Mouse (Mus musculus) MEL (cell line): ENCODE measurements around the gene Cenpt. TPM values are rescaled to one million over a fixed set of nuclear protein-coding genes. Genes with fewer than 3 reads are reported as not detected.
A peak's percentile ranks its signal among the peaks of the same experiment; 100 is the strongest.

Experiments used
- DNase-seq: peaks from one replicate; pipeline ENCODE4 v3.0.0; 2011; ENCODE audit warnings: low read depth, low spot score
- H3K27ac ChIP-seq: 2 replicates; pipeline ENCODE4 v1.5.1; 2012; ENCODE audit warnings: low read depth, mild to moderate bottlenecking, control low read depth, low read length, moderate library complexity; ENCODE audit not compliant: control insufficient read depth
- H3K27me3 ChIP-seq, 2 experiments: fragments of 150-350 bp in 1 of 2; sonication (generic) in 1 of 2; 2 replicates each; pipeline ENCODE4 v1.6.1; 2012; ENCODE audit warnings: low read length in 2 of 2, mild to moderate bottlenecking in 2 of 2, improper control_type of control experiment in 1 of 2, moderate library complexity in 1 of 2; ENCODE audit not compliant: insufficient read depth in 2 of 2, control insufficient read depth in 1 of 2
- H3K36me3 ChIP-seq, 2 experiments: 2 replicates each; pipeline ENCODE4 v1.6.1; 2012 to 2014; ENCODE audit warnings: low read length in 2 of 2, improper control_type of control experiment in 1 of 2, inconsistent platforms in 1 of 2, mild to moderate bottlenecking in 1 of 2; ENCODE audit not compliant: insufficient read depth in 2 of 2, control insufficient read depth in 1 of 2
- H3K4me1 ChIP-seq, 2 experiments: fragments of 150-350 bp in 1 of 2; sonication (generic) in 1 of 2; 2 replicates each; pipeline ENCODE4 v1.6.1; 2012; ENCODE audit warnings: low read length in 2 of 2, improper control_type of control experiment in 1 of 2, mild to moderate bottlenecking in 1 of 2; ENCODE audit not compliant: insufficient read depth in 2 of 2, control insufficient read depth in 1 of 2
- H3K4me3 ChIP-seq, 2 experiments: fragments of 150-350 bp in 1 of 2; sonication (generic) in 1 of 2; 2 replicates each; pipeline ENCODE4 v1.5.1; 2012; ENCODE audit warnings: low read depth in 2 of 2, low read length in 2 of 2, mild to moderate bottlenecking in 2 of 2, moderate library complexity in 2 of 2, control low read depth in 1 of 2, improper control_type of control experiment in 1 of 2; ENCODE audit not compliant: control insufficient read depth in 1 of 2, insufficient read depth in 1 of 2
- H3K79me2 ChIP-seq: 2 replicates; pipeline ENCODE4 v1.6.1; 2012; ENCODE audit warnings: mild to moderate bottlenecking, low read length, moderate library complexity; ENCODE audit not compliant: control insufficient read depth, poor library complexity, insufficient read depth
- H3K9ac ChIP-seq: 2 replicates; pipeline ENCODE4 v1.6.1; 2012; ENCODE audit warnings: low read depth, mild to moderate bottlenecking, control low read depth, low read length, moderate library complexity; ENCODE audit not compliant: control insufficient read depth, poor library complexity, severe bottlenecking
- H3K9me3 ChIP-seq: fragments of 150-350 bp; sonication (generic); replicated peaks from 2 replicates; pipeline ENCODE4 v1.6.1; 2012; ENCODE audit warnings: mild to moderate bottlenecking, low read length, improper control_type of control experiment, moderate library complexity; ENCODE audit not compliant: insufficient read depth
- BHLHE40 ChIP-seq: IDR thresholded peaks from 2 replicates; pipeline ENCODE4 v1.6.1; 2012; ENCODE audit warnings: low read depth, mild to moderate bottlenecking, inconsistent platforms, low read length, improper control_type of control experiment, borderline replicate concordance
- CHD2 ChIP-seq: IDR thresholded peaks from 2 replicates; pipeline ENCODE4 v1.6.1; 2011; ENCODE audit warnings: low read length, improper control_type of control experiment
- CTCF ChIP-seq, 3 experiments: IDR thresholded peaks in 2 of 3; conservative IDR thresholded peaks in 1 of 3; 2 replicates each; pipeline ENCODE4 v1.5.1; 2011 to 2012; ENCODE audit warnings: low read length in 3 of 3, low read depth in 2 of 3, mild to moderate bottlenecking in 2 of 3, improper control_type of control experiment in 1 of 3, inconsistent platforms in 1 of 3, mixed read lengths in 1 of 3, moderate library complexity in 1 of 3; ENCODE audit not compliant: control insufficient read depth in 1 of 3, insufficient read depth in 1 of 3, poor library complexity in 1 of 3, severe bottlenecking in 1 of 3
- E2F4 ChIP-seq: IDR thresholded peaks from 2 replicates; pipeline ENCODE4 v1.6.1; 2011; ENCODE audit warnings: low read depth, low read length, improper control_type of control experiment, borderline replicate concordance
- ELF1 ChIP-seq: IDR thresholded peaks from 2 replicates; pipeline ENCODE4 v1.6.1; 2014; ENCODE audit warnings: low read depth, mild to moderate bottlenecking, inconsistent platforms, low read length, improper control_type of control experiment, moderate library complexity
- EP300 ChIP-seq, 2 experiments: IDR thresholded peaks; 2 replicates each; pipeline ENCODE4 v1.6.1; 2011; ENCODE audit warnings: improper control_type of control experiment in 2 of 2, low read length in 2 of 2, low read depth in 1 of 2, mild to moderate bottlenecking in 1 of 2
- ETS1 ChIP-seq: IDR thresholded peaks from 2 replicates; pipeline ENCODE4 v1.6.1; 2012; ENCODE audit warnings: low read depth, mild to moderate bottlenecking, inconsistent platforms, low read length, improper control_type of control experiment, moderate library complexity
- GABPA ChIP-seq: IDR thresholded peaks from 2 replicates; pipeline ENCODE4 v1.6.1; 2012; ENCODE audit warnings: low read depth, mild to moderate bottlenecking, inconsistent platforms, low read length, improper control_type of control experiment, moderate library complexity
- GATA1 ChIP-seq: IDR thresholded peaks from 2 replicates; pipeline ENCODE4 v1.6.1; 2011; ENCODE audit warnings: low read depth, low read length, improper control_type of control experiment
- KAT2A ChIP-seq: conservative IDR thresholded peaks from 2 replicates; pipeline ENCODE4 v1.6.1; 2012; ENCODE audit warnings: low read depth, low read length, improper control_type of control experiment, inconsistent platforms
- MAX ChIP-seq: IDR thresholded peaks from 2 replicates; pipeline ENCODE4 v1.6.1; 2011; ENCODE audit warnings: low read length, improper control_type of control experiment
- MAZ ChIP-seq: IDR thresholded peaks from 2 replicates; pipeline ENCODE4 v1.6.1; 2012; ENCODE audit warnings: low read depth, mild to moderate bottlenecking, inconsistent platforms, low read length, improper control_type of control experiment
- MEF2A ChIP-seq: IDR thresholded peaks from 2 replicates; pipeline ENCODE4 v1.6.1; 2014; ENCODE audit warnings: low read depth, mild to moderate bottlenecking, inconsistent platforms, low read length, improper control_type of control experiment; ENCODE audit not compliant: poor library complexity, insufficient replicate concordance, severe bottlenecking; ENCODE audit errors: extremely low read depth
- MXI1 ChIP-seq: IDR thresholded peaks from 2 replicates; pipeline ENCODE4 v1.6.1; 2011; ENCODE audit warnings: mild to moderate bottlenecking, low read depth, low read length, improper control_type of control experiment
- MYB ChIP-seq: IDR thresholded peaks from 2 replicates; pipeline ENCODE4 v1.6.1; 2011; ENCODE audit warnings: mild to moderate bottlenecking, low read depth, low read length, improper control_type of control experiment
- NRF1 ChIP-seq: IDR thresholded peaks from 2 replicates; pipeline ENCODE4 v1.6.1; 2014; ENCODE audit warnings: low read depth, mild to moderate bottlenecking, inconsistent platforms, low read length, improper control_type of control experiment, moderate library complexity; ENCODE audit not compliant: poor library complexity, insufficient read depth, severe bottlenecking
- POLR2A ChIP-seq, 2 experiments: IDR thresholded peaks; 2 replicates each; pipeline ENCODE4 v1.6.1; 2011 to 2012; ENCODE audit warnings: low read length in 2 of 2, mild to moderate bottlenecking in 2 of 2, control low read depth in 1 of 2, improper control_type of control experiment in 1 of 2, low read depth in 1 of 2, moderate library complexity in 1 of 2; ENCODE audit not compliant: control insufficient read depth in 1 of 2, insufficient read depth in 1 of 2, poor library complexity in 1 of 2
- POLR2AphosphoS2 ChIP-seq: IDR thresholded peaks from 2 replicates; pipeline ENCODE4 v1.6.1; 2011; ENCODE audit warnings: low read length, improper control_type of control experiment
- POLR2AphosphoS5 ChIP-seq: IDR thresholded peaks from 2 replicates; pipeline ENCODE4 v1.6.1; 2012; ENCODE audit warnings: low read depth, borderline replicate concordance, mild to moderate bottlenecking, inconsistent platforms, low read length, moderate library complexity, mixed read lengths
- RAD21 ChIP-seq: IDR thresholded peaks from 2 replicates; pipeline ENCODE4 v1.6.1; 2011; ENCODE audit warnings: mild to moderate bottlenecking, low read depth, low read length, improper control_type of control experiment
- RCOR1 ChIP-seq: IDR thresholded peaks from 2 replicates; pipeline ENCODE4 v1.6.1; 2012; ENCODE audit warnings: low read depth, mild to moderate bottlenecking, inconsistent platforms, low read length, improper control_type of control experiment
- SIN3A ChIP-seq: IDR thresholded peaks from 2 replicates; pipeline ENCODE4 v1.6.1; 2012; ENCODE audit warnings: low read length, improper control_type of control experiment, inconsistent platforms
- TBP ChIP-seq: IDR thresholded peaks from 2 replicates; pipeline ENCODE4 v1.8.0; 2011; ENCODE audit warnings: low read depth, low read length, improper control_type of control experiment
- UBTF ChIP-seq: IDR thresholded peaks from 2 replicates; pipeline ENCODE4 v1.6.1; 2012; ENCODE audit warnings: low read depth, mild to moderate bottlenecking, inconsistent platforms, low read length, improper control_type of control experiment, moderate library complexity, borderline replicate concordance; ENCODE audit not compliant: insufficient read depth
- USF1 ChIP-seq: IDR thresholded peaks from 2 replicates; pipeline ENCODE4 v1.6.1; 2014; ENCODE audit warnings: low read depth, mild to moderate bottlenecking, inconsistent platforms, low read length, improper control_type of control experiment, moderate library complexity
- USF2 ChIP-seq, 2 experiments: IDR thresholded peaks; 2 replicates each; pipeline ENCODE4 v1.6.1; 2011 to 2012; ENCODE audit warnings: improper control_type of control experiment in 2 of 2, low read length in 2 of 2, borderline replicate concordance in 1 of 2, inconsistent platforms in 1 of 2, low read depth in 1 of 2, mild to moderate bottlenecking in 1 of 2; ENCODE audit not compliant: insufficient read depth in 1 of 2
- ZC3H11A ChIP-seq: IDR thresholded peaks from 2 replicates; pipeline ENCODE4 v1.6.1; 2012; ENCODE audit warnings: low read depth, mild to moderate bottlenecking, inconsistent platforms, low read length, improper control_type of control experiment
- ZMIZ1 ChIP-seq: IDR thresholded peaks from 2 replicates; pipeline ENCODE4 v1.6.1; 2012; ENCODE audit warnings: low read depth, mild to moderate bottlenecking, inconsistent platforms, low read length, improper control_type of control experiment, moderate library complexity
- ZNF384 ChIP-seq: IDR thresholded peaks from 2 replicates; pipeline ENCODE4 v1.6.1; 2012; ENCODE audit warnings: low read depth, mild to moderate bottlenecking, inconsistent platforms, low read length, improper control_type of control experiment
- polyA plus RNA-seq, 2 experiments: library from polyadenylated mRNA; stranded (reverse) in 1 of 2; unstranded in 1 of 2; fragments of >175 nt in 1 of 2; fragments of >200 nt in 1 of 2; gene quantifications; 2 replicates each; pipeline versions ENCODE4 v1.2.1 to v1.2.4; 2012; ENCODE audit warnings: low replicate concordance in 2 of 2, low read depth in 1 of 2; ENCODE audit not compliant: insufficient read length in 2 of 2, insufficient read depth in 1 of 2, missing spikeins in 1 of 2
- total RNA-seq: library from RNA; depleted of rRNA; stranded (reverse); fragments of 300-350 nt; gene quantifications from 2 replicates; pipeline ENCODE4 v1.2.3, GENCODE M21; 2012; rRNA removed

The Cenpt gene
- total RNA-seq (14.2 and 15.7 TPM in 2 replicates), polyA plus RNA-seq (10 to 100 TPM in 1 of 2 experiments, not detected in 1; 26.5 TPM)

DNA sequence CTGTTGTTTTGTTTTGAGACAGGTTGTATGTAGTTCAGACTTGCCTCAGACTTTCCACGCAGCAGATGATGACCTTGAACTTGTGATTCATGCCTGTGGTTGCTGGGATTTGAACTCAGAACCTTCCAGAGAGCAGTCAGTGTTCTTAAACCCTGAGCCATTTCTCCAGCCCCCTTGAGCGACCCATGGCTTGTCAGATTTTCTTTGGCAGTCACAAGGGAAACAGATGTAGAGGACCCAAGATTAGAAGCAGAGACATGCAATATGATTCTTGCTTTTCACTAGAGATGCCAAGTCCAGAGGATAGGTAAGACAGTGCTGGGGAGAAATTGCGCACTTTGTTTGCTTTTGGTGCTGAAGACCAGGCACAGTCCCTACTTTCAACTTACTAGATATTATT lies at the start of gene Cenpt:
Gene Cenpt (minus strand): TSS at position 101 of the 400 bp plus-strand sequence.
- Histone ChIP-seq H3K36me3 (peaks cover 0 to 23% of the 10 kb centered on the region in 2 experiments; a peak in 2 of 4 replicates), H3K27ac (no peak within 1 kb of the TSS), H3K4me3 (no peak within 1 kb of the TSS), H3K79me2 (peaks cover 23% of the 10 kb centered on the region), H3K27me3 (no peaks in the 10 kb centered on the region), H3K9ac (no peak within 1 kb of the TSS), H3K9me3 (no peaks in the 10 kb centered on the region), H3K4me1 (peaks cover 0 to 29% of the 10 kb centered on the region in 2 experiments; a peak in 2 of 4 replicates)
- no peak for DNase-seq
- no peak for TF ChIP-seq E2F4
- TF ChIP-seq GABPA: no peak
- no peak for TF ChIP-seq USF2 (IDR thresholded peaks at IDR 0.05; ENCODE audit: borderline replicate concordance in 1 of 2, insufficient read depth in 1 of 2, low read depth in 1 of 2, low read length in 2 of 2)
- TF ChIP-seq GATA1: no peak
- TF ChIP-seq BHLHE40: no peak
- no peak for TF ChIP-seq POLR2AphosphoS5
- no peak for TF ChIP-seq CHD2
- no peak for TF ChIP-seq MYB
- TF ChIP-seq ELF1: no peak
- TF ChIP-seq ZC3H11A: no peak
- no peak for TF ChIP-seq MAZ
- no peak for TF ChIP-seq MEF2A
- no peak for TF ChIP-seq ZMIZ1
- no peak for TF ChIP-seq RCOR1
- TF ChIP-seq USF1: no peak
- no peak for TF ChIP-seq NRF1
- no peak for TF ChIP-seq CTCF (IDR thresholded peaks at IDR 0.05 in 2 of 3, conservative IDR thresholded peaks at IDR 0.05 in 1 of 3; ENCODE audit: control insufficient read depth in 1 of 3, insufficient read depth in 1 of 3, low read depth in 2 of 3, low read length in 3 of 3, poor library complexity in 1 of 3, severe bottlenecking in 1 of 3)
- TF ChIP-seq TBP: no peak

DNA sequence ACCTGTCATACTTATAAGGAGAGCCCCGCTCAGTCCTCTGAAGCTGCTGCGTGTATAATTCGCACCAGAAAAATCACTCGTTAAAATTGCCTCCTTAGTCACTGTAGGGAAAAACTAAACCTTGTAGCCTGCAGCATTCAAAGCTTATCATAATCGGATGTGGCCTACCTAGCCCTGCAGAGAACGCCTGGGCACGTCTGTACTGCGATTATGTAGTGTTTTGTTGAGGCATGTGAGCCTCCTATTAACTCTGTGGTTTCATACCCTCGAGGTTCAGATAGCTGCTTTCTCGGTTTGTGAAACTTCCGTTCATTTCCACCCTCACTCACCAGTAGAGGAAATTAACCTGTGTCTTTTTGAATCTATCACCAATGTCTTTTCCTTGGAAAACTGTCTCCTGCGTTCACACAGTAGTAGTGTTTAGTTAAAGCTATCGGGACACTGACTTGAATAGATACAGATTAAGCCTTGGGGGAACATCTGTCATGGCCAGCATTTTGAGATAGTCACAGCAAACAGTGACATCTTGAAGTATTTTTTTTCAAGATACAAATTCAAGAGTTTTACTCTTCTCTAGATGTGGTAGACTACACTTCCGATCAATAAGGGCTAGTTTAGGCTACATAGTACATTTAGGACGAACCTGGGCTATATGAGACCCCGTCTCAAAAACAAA lies 48.0 kb upstream of the Cenpt start:
- DNase-seq: peak; percentile 88
- Histone ChIP-seq H3K36me3 (peaks cover 0 to 6% of the 10 kb centered on the region in 2 experiments; a peak in 3 of 4 replicates), H3K4me1 (peaks cover 5 to 8% of the 10 kb centered on the region in 2 experiments), H3K27ac (peak overlapping the region; percentile 83), H3K27me3 (no peaks in the 10 kb centered on the region), H3K9me3 (no peaks in the 10 kb centered on the region), H3K79me2 (peaks cover 6% of the 10 kb centered on the region; the same call in 1 of the 2 replicates), H3K9ac (peak overlapping the region; percentile 96), H3K4me3 (peak overlapping the region; percentile 67 to 94)
- TF ChIP-seq MAX (peak; percentile 81), KAT2A (peak; percentile 21; the same call in 1 of the 2 replicates), USF2 (IDR thresholded peaks at IDR 0.05; ENCODE audit: borderline replicate concordance in 1 of 2, insufficient read depth in 1 of 2, low read depth in 1 of 2, low read length in 2 of 2) (no peak), POLR2AphosphoS2 (peak; percentile 48; the same call in 1 of the 2 replicates), MXI1 (peak; percentile 86), EP300 (IDR thresholded peaks at IDR 0.05; ENCODE audit: low read depth in 1 of 2, low read length in 2 of 2) (peak; percentile 58 to 68), POLR2A (IDR thresholded peaks at IDR 0.05; ENCODE audit: control insufficient read depth in 1 of 2, insufficient read depth in 1 of 2, low read depth in 1 of 2, low read length in 2 of 2, poor library complexity in 1 of 2) (no peak; a peak in 1 of 4 replicates), ETS1 (peak; percentile 72), MYB (no peak), UBTF (no peak), BHLHE40 (peak; percentile 44; the same call in 1 of the 2 replicates), RAD21 (no peak), ZNF384 (peak; percentile 30; the same call in 1 of the 2 replicates), CHD2 (no peak), SIN3A (peak; percentile 70)
